Mouse (Mus musculus) ES-E14 (cell line): ENCODE measurements around the gene Med13. TPM values are rescaled to one million over a fixed set of nuclear protein-coding genes. Genes with fewer than 3 reads are reported as not detected.
A peak's percentile ranks its signal among the peaks of the same experiment; 100 is the strongest.

Experiments
- DNase-seq: peaks from one replicate; pipeline ENCODE4 v3.0.0-alpha.2; 2013; ENCODE audit warnings: low read depth, low spot score
- H3K27ac ChIP-seq: 2 replicates; pipeline ENCODE4 v1.5.1; 2012; ENCODE audit warnings: low read depth, mild to moderate bottlenecking, low read length, moderate library complexity, mixed read lengths; ENCODE audit not compliant: poor library complexity, insufficient read depth, severe bottlenecking
- H3K36me3 ChIP-seq: 2 replicates; pipeline ENCODE4 v1.6.1; 2012; ENCODE audit warnings: mild to moderate bottlenecking, low read length, moderate library complexity, mixed read lengths; ENCODE audit not compliant: control insufficient read depth, poor library complexity, insufficient read depth, severe bottlenecking
- H3K4me1 ChIP-seq, 2 experiments: fragments of 150-350 bp in 1 of 2; sonication (generic) in 1 of 2; 2 replicates each; pipeline ENCODE4 v1.6.1; 2012; ENCODE audit warnings: low read length in 2 of 2, mild to moderate bottlenecking in 1 of 2, mixed read lengths in 1 of 2; ENCODE audit not compliant: control insufficient read depth in 2 of 2, insufficient read depth in 2 of 2, poor library complexity in 1 of 2
- H3K4me3 ChIP-seq, 2 experiments: fragments of 150-350 bp in 1 of 2; sonication (generic) in 1 of 2; 2 replicates each; pipeline ENCODE4 v1.5.1; 2012; ENCODE audit warnings: low read length in 2 of 2, low read depth in 1 of 2, mild to moderate bottlenecking in 1 of 2, mixed read lengths in 1 of 2; ENCODE audit not compliant: insufficient read depth in 1 of 2, poor library complexity in 1 of 2, severe bottlenecking in 1 of 2
- H3K9ac ChIP-seq: 2 replicates; pipeline ENCODE4 v1.6.1; 2012; ENCODE audit warnings: low read depth, mild to moderate bottlenecking, low read length, mixed read lengths; ENCODE audit not compliant: poor library complexity, insufficient read depth, severe bottlenecking
- H3K9me3 ChIP-seq: fragments of 150-350 bp; sonication (generic); 2 replicates; pipeline ENCODE4 v1.6.1; 2012; ENCODE audit warnings: low read depth, mild to moderate bottlenecking, low read length; ENCODE audit not compliant: control insufficient read depth, insufficient read depth
- CHD2 ChIP-seq: IDR thresholded peaks from 2 replicates; pipeline ENCODE4 v1.6.1; 2014; ENCODE audit warnings: mild to moderate bottlenecking, low read depth, low read length, inconsistent platforms
- HCFC1 ChIP-seq: IDR thresholded peaks from 2 replicates; pipeline ENCODE4 v1.6.1; 2012; ENCODE audit warnings: low read length, inconsistent platforms, borderline replicate concordance; ENCODE audit not compliant: insufficient read depth
- MAFK ChIP-seq: IDR thresholded peaks from 2 replicates; pipeline ENCODE4 v1.6.1; 2014; ENCODE audit warnings: mild to moderate bottlenecking, low read depth, low read length, inconsistent platforms; ENCODE audit not compliant: insufficient read depth
- ZC3H11A ChIP-seq: IDR thresholded peaks from 2 replicates; pipeline ENCODE4 v1.6.1; 2012; ENCODE audit warnings: low read depth, mild to moderate bottlenecking, inconsistent platforms, low read length, borderline replicate concordance
- ZNF384 ChIP-seq: IDR thresholded peaks from 2 replicates; pipeline ENCODE4 v1.6.1; 2012; ENCODE audit warnings: low read depth, low read length, inconsistent platforms
- in situ Hi-C, 2 experiments: fragments of 600-800 bp; cut with MboI; formaldehyde crosslinking; loops; one replicate each; pipeline ENCODE4 v1.15.1; 2025; ENCODE audit warnings: low sequenced_read_pairs in 2 of 2, inconsistent platforms in 1 of 2; ENCODE audit not compliant: unreplicated experiment in 2 of 2
- total RNA-seq: library from RNA; depleted of rRNA; stranded (reverse); fragments of 300-350 nt; gene quantifications from 2 replicates; pipeline ENCODE4 v1.2.3, GENCODE M21; 2012; rRNA removed

Med13 gene
- total RNA-seq: 51.8 and 53.6 TPM in 2 replicates

DNA sequence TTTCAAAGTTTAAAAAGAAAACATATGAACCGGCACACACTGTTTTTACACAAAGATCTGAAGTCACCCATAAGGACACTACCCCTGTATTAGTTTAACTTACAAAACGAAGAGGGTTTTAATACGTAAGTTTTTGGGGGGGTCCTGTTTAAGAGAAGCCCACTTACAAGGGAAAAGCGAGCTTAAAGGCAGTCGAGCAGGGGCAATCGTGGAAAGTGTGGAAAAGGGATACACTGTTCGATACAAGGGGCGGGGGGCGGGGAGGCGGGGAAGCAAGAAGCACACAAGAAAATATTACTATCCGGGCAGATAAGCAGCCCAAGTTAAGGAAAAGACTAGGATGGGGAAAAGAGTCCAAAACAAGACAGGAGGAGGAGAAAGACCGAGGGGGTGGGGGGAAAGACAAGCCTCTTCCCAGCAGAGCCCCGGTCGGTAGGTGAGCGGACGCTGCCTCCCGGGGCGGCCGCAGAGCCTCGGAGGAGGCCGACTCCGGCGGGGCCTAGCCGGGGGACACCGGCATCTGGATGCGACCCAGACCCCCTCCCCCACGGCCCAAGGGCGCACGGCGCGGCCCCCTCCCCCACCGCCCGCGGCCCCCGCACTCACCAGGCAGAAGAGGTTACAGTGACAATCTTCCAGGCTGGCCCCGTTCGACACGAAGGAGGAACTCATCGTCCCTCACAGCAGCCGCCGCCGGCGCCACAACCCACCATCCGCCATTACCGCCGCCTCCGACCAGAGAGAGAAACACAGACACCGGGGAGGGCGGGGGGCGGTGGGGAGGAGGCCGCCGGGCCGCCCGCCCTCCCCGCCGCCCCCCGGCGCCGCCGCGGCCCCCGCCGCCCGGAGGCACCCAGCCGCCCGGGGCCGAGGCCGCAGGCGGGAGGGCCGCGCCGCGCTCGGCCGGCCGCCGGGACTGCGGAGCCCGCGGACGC is at the start of gene Med13:
Med13 (minus strand) TSS at position 749 of the 935 bp plus-strand sequence.
- Histone ChIP-seq H3K4me3 (peak within 1 kb of the TSS; percentile 96 to 97), H3K9me3 (no peaks in the 10 kb centered on the region), H3K27ac (peak within 1 kb of the TSS; percentile 92), H3K36me3 (peaks cover 4% of the 10 kb centered on the region), H3K4me1 (peaks cover 3 to 4% of the 10 kb centered on the region in 2 experiments; a peak in 3 of 4 replicates), H3K9ac (peak within 1 kb of the TSS; percentile 99)
- in situ Hi-C loops: no loop called here
- peak; percentile 21 for DNase-seq
- no peak for TF ChIP-seq MAFK
- no peak for TF ChIP-seq ZC3H11A
- TF ChIP-seq HCFC1: no peak
- no peak for TF ChIP-seq CHD2
- TF ChIP-seq ZNF384: no peak

DNA sequence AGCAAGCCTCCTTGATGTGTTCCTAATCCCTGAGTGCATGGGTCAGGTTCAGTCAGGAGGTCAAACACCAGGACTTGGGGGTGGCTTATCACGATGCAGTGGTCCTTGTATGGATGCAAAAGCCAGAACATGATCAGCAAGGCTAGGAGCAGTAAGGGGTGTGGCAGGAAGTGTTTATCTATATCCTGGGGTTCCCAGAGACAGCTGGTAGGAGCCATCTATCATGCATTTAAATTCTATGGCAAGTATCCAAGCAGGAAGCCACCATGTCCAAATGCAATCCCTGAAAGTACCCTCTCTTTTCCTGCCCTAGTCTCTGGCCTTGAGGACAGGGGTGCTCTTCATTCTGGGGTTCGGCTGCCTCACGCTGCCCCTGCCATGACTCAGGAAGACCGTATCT is 47.2 kb upstream of the Med13 start:
- TF ChIP-seq ZC3H11A (no peak), HCFC1 (no peak), MAFK (no peak), CHD2 (no peak), ZNF384 (no peak)
- Histone ChIP-seq H3K9ac (no peak overlapping the region), H3K4me1 (peaks cover 2 to 3% of the 10 kb centered on the region in 2 experiments; a peak in 1 of 4 replicates), H3K36me3 (no peaks in the 10 kb centered on the region), H3K4me3 (no peak overlapping the region), H3K27ac (no peak overlapping the region), H3K9me3 (no peaks in the 10 kb centered on the region)
- DNase-seq: no peak
- in situ Hi-C loops: no loop called here

DNA sequence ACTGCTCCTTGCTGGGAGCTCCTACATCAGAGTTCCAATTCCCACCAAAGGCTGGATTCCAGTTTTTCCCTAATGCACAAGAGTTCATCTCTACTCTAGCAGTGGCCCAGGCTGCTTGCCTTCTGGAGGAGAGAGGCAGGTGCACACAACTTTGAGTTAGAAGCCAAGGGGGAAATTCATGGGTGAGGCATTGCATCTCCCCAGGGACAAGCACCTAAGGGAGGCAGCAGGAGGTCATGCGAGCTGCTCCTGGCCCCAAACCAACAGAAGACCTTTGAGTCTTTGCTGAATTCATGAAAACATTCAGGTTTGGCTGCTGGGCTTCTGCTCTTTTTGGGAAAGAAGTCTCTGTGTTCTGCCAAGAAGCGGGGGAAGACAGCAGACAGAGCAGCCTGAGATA is 46.4 kb upstream of the Med13 start:
- TF ChIP-seq HCFC1: no peak
- no peaks in the 10 kb centered on the region for H3K9me3 ChIP-seq
- no peaks in the 10 kb centered on the region for H3K36me3 ChIP-seq
- DNase-seq: no peak
- no peak overlapping the region for H3K27ac ChIP-seq
- in situ Hi-C loops: no loop called here
- H3K4me1 ChIP-seq: no peaks in the 10 kb centered on the region
- no peak overlapping the region for H3K9ac ChIP-seq
- no peak overlapping the region for H3K4me3 ChIP-seq

DNA sequence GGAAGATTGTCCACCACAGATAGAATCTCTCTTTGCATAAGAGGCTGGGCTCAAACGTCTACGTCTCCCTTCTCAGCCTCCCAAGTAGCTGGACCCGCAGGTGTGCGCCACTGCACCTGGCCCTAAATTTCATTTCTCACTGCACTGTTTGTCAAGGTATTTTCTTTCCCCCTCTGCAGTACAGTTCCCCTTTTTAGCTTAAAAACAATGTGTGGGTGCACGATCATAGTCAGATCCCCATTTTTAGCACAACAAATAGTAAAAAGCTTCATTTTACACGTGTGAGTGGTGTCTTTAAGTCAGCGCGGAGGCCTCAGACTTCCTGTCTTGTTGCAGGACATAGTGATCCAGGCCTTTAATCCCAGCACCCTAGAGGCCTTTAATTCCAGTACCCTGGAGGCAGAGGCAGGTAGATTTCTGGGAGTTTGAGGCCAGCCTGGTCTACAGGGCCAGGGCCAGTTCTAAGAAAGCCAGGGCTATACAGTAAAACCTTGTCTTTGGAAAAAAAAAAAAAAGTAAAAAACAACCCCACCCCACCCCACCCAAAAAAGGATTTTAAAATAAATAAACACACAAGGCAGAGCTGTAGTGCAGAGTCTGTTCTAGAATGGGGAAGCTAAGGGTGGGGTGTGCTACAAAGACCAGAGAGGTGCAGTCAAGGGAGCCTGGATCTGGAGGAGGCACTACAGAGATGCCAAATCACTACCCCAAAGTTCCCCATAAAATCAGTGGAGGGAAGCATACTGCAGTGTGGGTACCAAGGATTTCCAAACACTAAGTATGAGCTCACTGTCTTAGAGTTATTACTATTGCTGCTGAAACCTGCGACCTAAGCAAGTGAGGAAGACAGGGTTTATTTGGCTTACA is 42.1 kb upstream of the Med13 start:
- no peak for DNase-seq
- TF ChIP-seq CHD2 (no peak), ZC3H11A (no peak), MAFK (no peak), HCFC1 (no peak), ZNF384 (no peak)
- no peaks in the 10 kb centered on the region for H3K9me3 ChIP-seq
- peaks cover 0 to 3% of the 10 kb centered on the region in 2 experiments; a peak in 1 of 4 replicates for H3K4me1 ChIP-seq
- in situ Hi-C loops: no loop called here
- no peak overlapping the region for H3K4me3 ChIP-seq
- H3K36me3 ChIP-seq: no peaks in the 10 kb centered on the region
- H3K9ac ChIP-seq: no peak overlapping the region
- H3K27ac ChIP-seq: no peak overlapping the region
